Mouse (Mus musculus): ENCODE results near the gene Unc119.

Unc119 gene

GRCm38 (mm10) chr11:78327634-78328511 is 15.4 kb upstream of the Unc119 start, which contains the start of gene Pigs:
Pigs (plus strand) TSS chr11:78328415.
- peak; percentile 96 for DNase-seq (ENCODE audit: low read depth, low spot score)
- Histone ChIP-seq H3K36me3 (ENCODE audit: control insufficient read depth, insufficient read depth, low read length, poor library complexity, severe bottlenecking) (0 out of 2 replicates have a peak, but pooled peaks cover 1% of the 10 kb centered on the region), H3K27me3 (ENCODE audit: control insufficient read depth, insufficient read depth, low read length, poor library complexity, severe bottlenecking) (no peaks in the 10 kb centered on the region)

- Histone ChIP-seq H3K36me3 (ENCODE audit: control insufficient read depth, insufficient read depth, low read length, poor library complexity, severe bottlenecking) (peaks cover 3% of the 10 kb centered on the region), H3K27me3 (ENCODE audit: control insufficient read depth, insufficient read depth, low read length, poor library complexity, severe bottlenecking) (no peaks in the 10 kb centered on the region)
- DNase-seq (ENCODE audit: low read depth, low spot score), result no peak
Measured at GRCm38 (mm10) chr11:78328512-78329056, 14.7 kb upstream of the Unc119 start.

GRCm38 (mm10) chr11:78332676-78333075 is 10.6 kb upstream of the Unc119 start:
- H3K36me3 ChIP-seq (ENCODE audit: control insufficient read depth, insufficient read depth, low read length, poor library complexity, severe bottlenecking), result peaks cover 11% of the 10 kb centered on the region
- DNase-seq (ENCODE audit: low read depth, low spot score), result no peak
- no peaks in the 10 kb centered on the region for H3K27me3 ChIP-seq (ENCODE audit: control insufficient read depth, insufficient read depth, low read length, poor library complexity, severe bottlenecking)

GRCm38 (mm10) chr11:78333992-78334391 is 9.3 kb upstream of the Unc119 start:
- no peak for DNase-seq (ENCODE audit: low read depth, low spot score)
- Histone ChIP-seq H3K27me3 (ENCODE audit: control insufficient read depth, insufficient read depth, low read length, poor library complexity, severe bottlenecking) (no peaks in the 10 kb centered on the region), H3K36me3 (ENCODE audit: control insufficient read depth, insufficient read depth, low read length, poor library complexity, severe bottlenecking) (peaks cover 20% of the 10 kb centered on the region)

GRCm38 (mm10) chr11:78337040-78337439 is 6.2 kb upstream of the Unc119 start:
- Histone ChIP-seq H3K27me3 (ENCODE audit: control insufficient read depth, insufficient read depth, low read length, poor library complexity, severe bottlenecking) (no peaks in the 10 kb centered on the region), H3K36me3 (ENCODE audit: control insufficient read depth, insufficient read depth, low read length, poor library complexity, severe bottlenecking) (peaks cover 24% of the 10 kb centered on the region)
- no peak for DNase-seq (ENCODE audit: low read depth, low spot score)

DNA sequence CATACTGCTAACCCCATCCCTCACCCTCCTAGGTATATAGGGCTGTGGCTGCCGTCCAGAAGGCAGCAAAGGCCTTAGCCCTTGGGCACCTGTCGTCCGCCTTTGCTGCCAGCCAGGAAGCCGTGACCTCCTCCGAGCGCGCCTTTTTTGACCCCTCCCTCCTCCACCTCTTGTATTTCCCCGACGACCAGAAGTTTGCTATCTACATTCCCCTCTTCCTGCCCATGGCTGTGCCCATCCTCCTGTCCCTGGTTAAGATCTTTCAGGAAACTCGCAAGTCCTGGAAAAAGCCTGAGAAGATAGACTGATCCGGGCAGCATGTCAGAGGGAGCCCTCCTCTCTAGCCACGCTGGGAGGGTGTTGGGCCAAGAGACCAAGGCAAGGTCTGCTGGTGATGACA is 1.6 kb upstream of the Unc119 start:
- peaks cover 16% of the 10 kb centered on the region for H3K36me3 ChIP-seq (ENCODE audit: control insufficient read depth, insufficient read depth, low read length, poor library complexity, severe bottlenecking)
- H3K27me3 ChIP-seq (ENCODE audit: control insufficient read depth, insufficient read depth, low read length, poor library complexity, severe bottlenecking), result no peaks in the 10 kb centered on the region
- DNase-seq (ENCODE audit: low read depth, low spot score), result no peak

- no peaks in the 10 kb centered on the region for H3K27me3 ChIP-seq (ENCODE audit: control insufficient read depth, insufficient read depth, low read length, poor library complexity, severe bottlenecking)
- peaks cover 8% of the 10 kb centered on the region for H3K36me3 ChIP-seq (ENCODE audit: control insufficient read depth, insufficient read depth, low read length, poor library complexity, severe bottlenecking)
- DNase-seq (ENCODE audit: low read depth, low spot score), result no peak
Measured at GRCm38 (mm10) chr11:78344328-78344889, 1.1 kb downstream of the Unc119 start.

- no peaks in the 10 kb centered on the region for H3K27me3 ChIP-seq (ENCODE audit: control insufficient read depth, insufficient read depth, low read length, poor library complexity, severe bottlenecking)
- H3K36me3 ChIP-seq (ENCODE audit: control insufficient read depth, insufficient read depth, low read length, poor library complexity, severe bottlenecking), result peaks cover 4% of the 10 kb centered on the region; the same call in 1 of the 2 replicates
- DNase-seq (ENCODE audit: low read depth, low spot score), result no peak
Measured at GRCm38 (mm10) chr11:78344890-78345715, 1.8 kb downstream of the Unc119 start.

DNA sequence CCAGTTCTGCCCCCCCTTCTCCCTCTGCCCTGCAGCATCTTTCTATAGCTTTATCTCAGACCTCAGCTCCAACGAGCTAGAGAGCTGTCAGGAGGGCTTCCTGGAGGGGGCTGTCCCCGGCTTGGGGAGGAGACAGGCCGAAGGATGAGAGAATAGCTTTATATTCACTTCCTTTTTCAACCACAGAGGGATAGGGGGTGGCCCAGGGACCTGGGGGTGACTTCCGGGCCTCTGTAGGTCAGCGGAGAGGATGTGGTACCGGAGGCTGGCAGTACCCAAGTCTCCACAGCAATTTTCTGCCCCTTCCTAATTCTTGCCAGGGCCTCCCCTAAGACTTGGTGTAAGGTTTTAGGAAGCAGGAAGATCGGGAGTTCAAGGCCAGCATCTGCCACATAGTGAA is 2.5 kb downstream of the Unc119 start:
- Histone ChIP-seq H3K27me3 (ENCODE audit: control insufficient read depth, insufficient read depth, low read length, poor library complexity, severe bottlenecking) (no peaks in the 10 kb centered on the region), H3K36me3 (ENCODE audit: control insufficient read depth, insufficient read depth, low read length, poor library complexity, severe bottlenecking) (peaks cover 4% of the 10 kb centered on the region; the same call in 1 of the 2 replicates)
- peak; percentile 81 for DNase-seq (ENCODE audit: low read depth, low spot score)

DNA sequence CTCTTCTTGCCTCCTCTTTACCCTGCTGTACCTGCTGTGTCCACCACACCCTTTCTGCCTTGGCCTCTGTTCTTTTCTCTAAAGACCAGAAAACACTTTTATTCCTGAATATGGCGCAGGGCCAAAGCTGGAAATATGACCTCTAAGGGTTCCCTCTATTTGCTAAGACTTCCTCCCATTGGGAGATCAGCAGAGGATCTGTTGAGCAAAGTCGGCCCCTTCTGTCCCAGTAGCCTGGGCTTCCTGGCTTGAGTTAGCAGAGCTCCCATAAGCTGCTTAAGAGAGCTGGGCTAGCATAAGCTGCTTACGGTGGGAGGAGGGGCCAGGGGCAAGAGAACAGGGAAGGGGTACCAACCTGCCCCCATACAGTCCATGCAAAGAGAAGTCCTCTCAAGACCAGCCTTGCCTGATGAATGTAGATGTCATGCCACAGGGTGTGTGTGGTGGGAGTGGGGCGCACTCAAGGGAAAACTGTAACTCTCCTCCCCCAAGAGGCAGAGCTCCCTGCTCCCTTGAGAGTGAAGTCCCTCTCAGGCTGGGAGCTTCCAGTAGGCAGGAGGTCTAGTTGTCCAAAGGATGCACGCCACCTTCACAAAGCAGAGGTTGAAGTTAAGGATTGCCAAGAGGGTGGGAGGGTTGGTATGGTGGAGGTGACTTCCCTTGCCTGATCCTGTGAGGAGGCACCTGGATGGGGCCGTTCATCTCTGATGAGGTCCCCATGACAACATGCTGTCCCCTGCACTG is 3.2 kb downstream of the Unc119 start:
- DNase-seq (ENCODE audit: low read depth, low spot score), result no peak
- no peaks in the 10 kb centered on the region for H3K27me3 ChIP-seq (ENCODE audit: control insufficient read depth, insufficient read depth, low read length, poor library complexity, severe bottlenecking)
- H3K36me3 ChIP-seq (ENCODE audit: control insufficient read depth, insufficient read depth, low read length, poor library complexity, severe bottlenecking), result peaks cover 4% of the 10 kb centered on the region; the same call in 1 of the 2 replicates

DNA sequence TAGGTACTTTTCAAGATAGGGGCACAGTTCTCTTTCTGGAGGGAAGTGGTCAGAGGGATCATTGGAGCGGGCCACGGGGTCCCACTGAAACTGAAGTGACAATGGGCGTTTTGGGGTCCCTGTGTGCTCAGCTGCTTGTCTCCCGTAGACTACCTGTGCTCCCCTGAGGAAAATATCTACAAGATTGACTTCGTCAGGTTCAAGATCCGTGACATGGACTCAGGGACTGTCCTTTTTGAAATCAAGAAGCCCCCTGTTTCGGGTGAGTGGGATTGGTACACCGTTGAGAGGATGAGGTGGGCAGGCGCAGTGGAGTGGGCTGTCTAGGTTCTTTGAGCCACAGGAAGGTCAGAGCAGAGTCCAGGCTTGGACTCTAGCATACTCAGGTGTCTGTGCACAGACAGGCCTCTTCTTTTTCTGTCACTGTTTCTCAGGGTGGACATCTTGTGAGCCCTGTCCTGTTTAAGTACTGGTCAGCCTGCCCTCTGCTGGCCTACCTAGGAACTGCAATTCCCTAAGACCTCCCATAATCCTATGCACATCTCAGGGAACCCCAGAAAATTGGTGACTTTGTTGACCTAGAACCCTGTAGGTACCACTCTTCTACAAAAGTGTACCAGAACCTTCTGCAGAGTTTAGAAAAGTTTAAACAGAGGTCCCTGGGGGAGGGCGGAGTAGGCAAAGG is 3.9 kb downstream of the Unc119 start:
- Histone ChIP-seq H3K36me3 (ENCODE audit: control insufficient read depth, insufficient read depth, low read length, poor library complexity, severe bottlenecking) (peaks cover 4% of the 10 kb centered on the region; the same call in 1 of the 2 replicates), H3K27me3 (ENCODE audit: control insufficient read depth, insufficient read depth, low read length, poor library complexity, severe bottlenecking) (no peaks in the 10 kb centered on the region)
- peak; percentile 84 for DNase-seq (ENCODE audit: low read depth, low spot score)

DNA sequence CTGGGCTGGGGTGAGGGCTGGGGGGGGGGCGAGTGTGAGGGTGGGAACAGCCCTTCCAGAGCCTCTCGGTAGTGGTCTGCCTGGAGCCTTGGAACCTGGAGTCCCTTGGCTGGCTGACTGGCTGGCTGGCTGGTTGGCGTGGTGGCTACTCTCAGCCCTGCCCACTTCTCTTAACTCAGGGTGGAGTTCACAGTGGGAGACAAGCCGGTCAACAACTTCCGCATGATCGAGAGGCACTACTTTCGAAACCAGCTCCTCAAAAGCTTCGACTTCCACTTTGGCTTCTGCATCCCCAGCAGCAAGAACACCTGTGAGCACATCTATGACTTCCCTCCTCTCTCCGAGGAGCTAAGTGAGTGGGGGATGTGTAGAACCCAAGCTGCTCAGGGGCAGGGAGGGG is 4.6 kb downstream of the Unc119 start:
- peak; percentile 51 for DNase-seq (ENCODE audit: low read depth, low spot score)
- H3K27me3 ChIP-seq (ENCODE audit: control insufficient read depth, insufficient read depth, low read length, poor library complexity, severe bottlenecking), result no peaks in the 10 kb centered on the region
- H3K36me3 ChIP-seq (ENCODE audit: control insufficient read depth, insufficient read depth, low read length, poor library complexity, severe bottlenecking), result peaks cover 4% of the 10 kb centered on the region; the same call in 1 of the 2 replicates

DNA sequence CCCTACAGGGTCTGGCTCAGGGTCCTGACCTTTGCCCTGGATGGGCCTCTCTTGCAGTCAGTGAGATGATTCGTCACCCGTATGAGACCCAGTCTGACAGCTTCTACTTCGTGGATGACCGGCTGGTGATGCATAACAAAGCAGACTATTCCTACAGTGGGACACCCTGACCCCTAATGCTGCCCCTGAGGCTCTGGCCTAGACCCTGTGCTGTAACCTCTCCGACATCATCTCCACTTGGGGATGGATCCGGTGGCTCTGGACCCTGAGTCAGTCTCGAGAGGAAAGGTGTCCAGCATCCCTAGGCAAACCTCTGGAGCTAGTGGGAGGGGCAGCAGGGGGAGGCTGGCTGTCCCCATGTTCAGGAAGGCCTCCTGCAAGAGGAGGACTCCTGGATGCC is 5.2 kb downstream of the Unc119 start:
- DNase-seq (ENCODE audit: low read depth, low spot score), result no peak
- no peaks in the 10 kb centered on the region for H3K27me3 ChIP-seq (ENCODE audit: control insufficient read depth, insufficient read depth, low read length, poor library complexity, severe bottlenecking)
- H3K36me3 ChIP-seq (ENCODE audit: control insufficient read depth, insufficient read depth, low read length, poor library complexity, severe bottlenecking), result peaks cover 4% of the 10 kb centered on the region; the same call in 1 of the 2 replicates
